Mouse (Mus musculus): Measurements from ENCODE around the gene Eps8l3.

Gene Eps8l3

GRCm38 (mm10) chr3:107877005-107877404 lies at the start of gene Eps8l3:
Gene Eps8l3 (plus strand): TSS chr3:107877229.
- no peak for DNase-seq (ENCODE audit: low spot score in 2 of 2)

- DNase-seq (ENCODE audit: low spot score in 2 of 2) = no peak
Observed at GRCm38 (mm10) chr3:107827873-107828405, 49.1 kb upstream of the Eps8l3 start.

GRCm38 (mm10) chr3:107828518-107828917 lies 48.5 kb upstream of the Eps8l3 start:
- no peak for DNase-seq (ENCODE audit: low spot score in 2 of 2)

GRCm38 (mm10) chr3:107828997-107829396 lies 48.0 kb upstream of the Eps8l3 start:
- DNase-seq (ENCODE audit: low spot score in 2 of 2) = no peak

GRCm38 (mm10) chr3:107829625-107830024 lies 47.4 kb upstream of the Eps8l3 start:
- no peak for DNase-seq (ENCODE audit: low spot score in 2 of 2)

GRCm38 (mm10) chr3:107831875-107832554 lies 45.0 kb upstream of the Eps8l3 start:
- no peak for DNase-seq (ENCODE audit: low spot score in 2 of 2)

GRCm38 (mm10) chr3:107832645-107833044 lies 44.4 kb upstream of the Eps8l3 start:
- DNase-seq (ENCODE audit: low spot score in 2 of 2) = no peak

DNA sequence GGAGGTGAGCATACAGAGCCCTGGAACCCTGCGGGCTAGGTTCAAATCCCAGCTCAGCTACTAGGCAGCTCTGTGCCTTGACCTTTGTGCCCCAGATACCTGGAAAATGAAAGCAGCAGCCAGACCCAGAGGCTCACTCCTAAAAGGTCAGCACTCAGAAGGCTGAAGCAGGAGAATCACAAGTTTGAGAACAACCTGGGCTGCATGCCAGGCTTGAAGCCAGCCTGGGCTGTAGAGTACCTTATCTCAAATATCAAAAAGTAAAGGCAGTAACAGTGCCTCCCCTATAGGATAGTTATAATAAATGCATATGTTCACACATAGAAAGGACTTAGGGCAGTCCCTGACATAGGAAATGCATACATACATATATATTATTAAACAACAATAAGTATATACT lies 43.7 kb upstream of the Eps8l3 start:
- DNase-seq (ENCODE audit: low spot score in 2 of 2) = no peak

GRCm38 (mm10) chr3:107833872-107834341 lies 43.1 kb upstream of the Eps8l3 start:
- DNase-seq (ENCODE audit: low spot score in 2 of 2) = no peak

- DNase-seq (ENCODE audit: low spot score in 2 of 2) = no peak
Observed at GRCm38 (mm10) chr3:107835301-107835700, 41.7 kb upstream of the Eps8l3 start.

DNA sequence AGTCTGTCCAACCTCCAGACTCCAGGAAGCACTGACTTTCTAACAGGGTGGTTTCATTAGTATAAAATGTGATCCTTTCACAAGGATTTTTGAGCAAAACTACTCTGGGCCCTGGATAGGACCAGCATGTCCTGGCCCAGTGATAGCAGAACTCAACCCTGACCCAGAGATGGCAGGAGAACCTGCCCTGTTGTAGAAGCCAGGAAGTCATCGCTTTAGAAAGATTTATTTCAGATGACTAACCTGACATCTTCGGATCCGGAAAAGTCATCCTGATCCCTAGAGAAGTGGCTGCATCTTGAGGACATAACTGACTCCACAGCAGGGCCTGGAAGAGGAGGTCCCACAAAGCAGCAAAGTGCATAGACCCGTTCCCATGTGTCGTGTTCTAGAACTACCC lies 37.2 kb upstream of the Eps8l3 start:
- DNase-seq (ENCODE audit: low spot score in 2 of 2) = no peak

- no peak for DNase-seq (ENCODE audit: low spot score in 2 of 2)
Observed at GRCm38 (mm10) chr3:107840855-107841254, 36.2 kb upstream of the Eps8l3 start.

DNA sequence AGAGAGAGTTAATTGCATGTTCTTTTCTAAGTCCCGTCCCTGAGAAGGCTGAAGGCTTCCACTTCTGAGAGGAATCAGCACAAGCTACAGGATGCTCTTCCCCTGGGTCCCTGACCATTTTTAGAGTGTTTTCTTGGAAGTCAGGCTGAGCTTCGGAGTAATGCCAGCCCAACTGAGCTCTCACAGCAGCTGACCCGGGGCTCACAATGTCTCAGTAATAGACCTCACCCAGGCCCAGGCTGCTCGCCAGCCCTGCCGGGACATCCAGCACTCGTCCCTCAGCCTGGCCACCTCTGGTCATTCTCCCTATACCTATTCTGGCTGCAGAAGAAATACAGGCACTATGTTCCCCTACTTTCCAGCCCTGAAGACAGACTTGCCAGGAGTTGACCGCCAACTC lies 35.7 kb upstream of the Eps8l3 start:
- DNase-seq (ENCODE audit: low spot score in 2 of 2) = no peak

GRCm38 (mm10) chr3:107843406-107843805 lies 33.6 kb upstream of the Eps8l3 start:
- DNase-seq (ENCODE audit: low spot score in 2 of 2) = no peak

DNA sequence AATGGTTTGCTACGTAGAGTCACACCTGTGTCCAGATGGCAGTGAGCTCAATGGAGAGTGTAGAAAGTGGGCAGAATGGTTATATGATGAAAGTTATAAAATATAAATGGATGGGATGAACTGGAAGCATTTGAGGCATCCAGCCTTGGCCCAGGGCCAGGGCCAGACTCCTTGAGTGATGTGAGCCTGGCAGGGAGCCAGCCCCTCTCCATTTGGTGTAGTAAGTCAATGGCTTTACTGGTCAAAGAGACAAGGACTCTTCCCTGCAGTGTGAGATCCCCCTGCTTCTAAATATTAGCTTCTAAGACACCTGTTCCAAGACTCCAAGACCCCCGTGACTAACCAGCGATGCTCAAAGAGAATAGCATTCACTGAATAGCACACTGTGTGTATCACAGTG lies 33.0 kb upstream of the Eps8l3 start:
- no peak for DNase-seq (ENCODE audit: low spot score in 2 of 2)

DNA sequence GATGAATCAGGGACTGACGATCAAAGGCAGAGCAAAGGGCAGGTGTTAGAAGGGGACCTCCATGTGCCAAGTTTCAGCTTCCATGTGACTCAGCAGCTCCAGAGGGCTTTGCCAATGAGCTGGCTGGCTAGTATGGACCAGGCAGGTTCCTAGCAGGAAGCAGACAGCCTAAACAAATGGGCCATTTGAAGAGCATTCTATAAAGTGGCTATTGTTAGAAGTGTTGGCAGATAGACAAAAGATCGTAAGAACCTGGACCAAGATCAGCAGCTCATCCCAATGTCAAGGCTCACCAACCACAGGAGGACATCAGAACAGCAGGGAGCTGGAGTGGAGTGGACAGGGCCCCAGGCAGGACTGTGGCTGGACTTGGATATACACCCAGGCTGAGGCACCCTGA lies 32.5 kb upstream of the Eps8l3 start:
- DNase-seq (ENCODE audit: low spot score in 2 of 2) = no peak

DNA sequence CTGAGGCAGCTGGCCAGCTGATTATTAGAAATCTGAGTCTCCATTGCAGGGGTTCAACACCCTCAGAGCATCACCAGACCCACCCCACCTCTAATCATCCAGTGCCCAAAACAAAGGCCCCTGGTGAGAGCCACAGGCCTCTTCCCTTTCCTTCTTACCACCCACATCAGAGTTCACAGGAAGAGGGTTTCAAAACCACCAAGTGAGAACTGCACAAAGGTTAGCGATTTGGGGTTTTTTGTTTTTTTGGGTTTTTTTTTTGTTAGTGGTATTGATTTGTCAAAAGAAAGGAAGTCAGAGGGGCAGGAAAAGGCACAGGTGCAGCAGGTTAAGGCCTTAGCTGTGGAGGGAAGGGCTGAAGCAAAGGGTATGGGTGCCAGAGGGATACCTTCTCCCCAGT lies 30.9 kb upstream of the Eps8l3 start:
- DNase-seq (ENCODE audit: low spot score in 2 of 2) = no peak

DNA sequence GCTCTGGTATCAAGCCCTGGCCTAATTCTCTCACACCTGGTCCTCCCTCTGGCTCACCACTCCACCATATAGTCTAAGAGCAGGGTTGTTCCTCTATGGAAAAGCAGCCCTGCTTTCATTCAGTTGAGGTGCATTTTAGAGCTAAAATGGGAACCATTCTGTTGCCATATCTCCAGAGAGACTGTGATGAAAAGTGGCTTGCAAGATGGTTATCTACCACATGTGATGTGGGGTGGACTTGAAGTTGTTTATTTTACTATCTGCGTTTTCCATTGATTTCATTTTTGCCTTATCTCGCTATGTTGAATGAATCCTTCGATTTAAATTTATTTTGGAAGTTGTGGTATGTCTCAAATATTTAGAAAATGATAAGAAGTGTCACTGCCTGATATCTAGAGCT lies 30.2 kb upstream of the Eps8l3 start:
- no peak for DNase-seq (ENCODE audit: low spot score in 2 of 2)

- DNase-seq (ENCODE audit: low spot score in 2 of 2) = no peak
Observed at GRCm38 (mm10) chr3:107848126-107848525, 28.9 kb upstream of the Eps8l3 start.

- no peak for DNase-seq (ENCODE audit: low spot score in 2 of 2)
Observed at GRCm38 (mm10) chr3:107849000-107849692, 27.9 kb upstream of the Eps8l3 start.

- DNase-seq (ENCODE audit: low spot score in 2 of 2) = no peak
Observed at GRCm38 (mm10) chr3:107849693-107850031, 27.4 kb upstream of the Eps8l3 start.

GRCm38 (mm10) chr3:107850418-107851031 lies 26.5 kb upstream of the Eps8l3 start:
- no peak for DNase-seq (ENCODE audit: low spot score in 2 of 2)

DNA sequence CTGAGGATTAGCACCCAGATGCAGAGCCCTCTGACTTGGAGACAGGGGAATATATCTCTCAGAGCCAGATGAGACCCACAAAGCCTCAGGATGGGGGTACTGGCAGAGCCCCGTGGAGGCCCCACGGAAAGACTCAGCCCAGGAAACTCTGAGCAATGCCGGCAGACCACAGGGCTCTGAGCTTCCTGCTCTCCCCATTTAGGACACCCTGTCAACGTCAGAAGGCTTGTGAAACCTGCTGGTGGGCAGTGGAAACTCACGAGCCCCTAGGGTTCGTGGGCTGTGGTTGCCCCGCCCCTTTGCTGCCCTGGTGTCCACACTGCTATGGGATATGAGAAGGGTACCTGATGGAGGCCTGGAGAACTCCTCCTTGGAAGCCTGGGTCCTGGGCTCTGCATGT lies 24.2 kb upstream of the Eps8l3 start:
- no peak for DNase-seq (ENCODE audit: low spot score in 2 of 2)

Data from frontal cortex, postnatal 36 days (tissue).